In the genomic region with DNA sequence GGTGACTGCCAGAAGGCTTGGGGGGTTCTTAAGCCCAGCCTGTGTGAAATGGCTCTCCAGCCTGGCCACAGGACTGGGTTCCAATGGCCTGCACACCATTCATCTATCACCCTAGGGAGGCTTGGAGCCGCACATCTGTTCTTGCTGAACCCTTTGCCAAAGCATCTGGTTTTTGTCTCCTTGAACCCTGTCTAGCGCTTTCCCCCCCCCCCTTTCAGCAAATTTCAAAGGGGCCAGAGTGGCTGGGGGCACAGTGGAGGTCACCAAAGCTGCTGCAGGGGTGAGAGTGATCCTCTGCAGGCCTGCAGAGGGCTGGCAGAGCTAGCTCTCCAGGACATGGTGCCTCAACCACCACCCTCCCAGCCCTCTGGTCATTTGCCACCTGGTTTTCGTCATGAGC, we compare ENCODE assay signal across 14 mouse cellular contexts. TPM values are rescaled to one million over a fixed set of nuclear protein-coding genes. Genes with fewer than 3 reads are reported as not detected.
DNase-seq lines count a peak whose midpoint lies in the region; ATAC-seq lines count a peak whose summit lies in the region.
"Had no signal": no experiment of that assay in that cellular context is flagged by ENCODE, and none has a peak within 500 bp of the region (broad histone marks: within the 10 kb centered on the region; RNA-seq: fewer than 3 reads in every experiment).

No protein-coding gene starts in this region.

- H3K27ac ChIP-seq in heart, embryonic 11.5 days (ENCODE audit: low read depth, low read length): peak overlapping the region; percentile 60
- H3K27ac ChIP-seq in forebrain, embryonic 11.5 days (ENCODE audit: low read depth, low read length): no peak overlapping the region
- H3K27ac ChIP-seq: neural tube, embryonic 12.5 days had no signal

- H3K36me3 ChIP-seq in heart, embryonic 11.5 days (ENCODE audit: control insufficient read depth, insufficient read depth, low read length): no peaks in the 10 kb centered on the region
- H3K36me3 ChIP-seq in forebrain, embryonic 11.5 days (ENCODE audit: control insufficient read depth, insufficient read depth, low read length): no peaks in the 10 kb centered on the region; the same call in 1 of the 2 replicates

- no peak overlapping the region for H3K4me2 ChIP-seq in heart, embryonic 11.5 days
- no peak overlapping the region for H3K4me2 ChIP-seq in forebrain, embryonic 11.5 days (ENCODE audit: low read depth, low read length, severe bottlenecking)
- H3K4me2 ChIP-seq: neural tube, embryonic 12.5 days had no signal

- 15% methylated on average over 3 of the region's 3 CpGs for WGBS in heart, embryonic 11.5 days (ENCODE audit: insufficient replicate concordance)
- 75% methylated on average over 3 of the region's 3 CpGs for WGBS in forebrain, embryonic 11.5 days

- H3K4me1 ChIP-seq in heart, embryonic 11.5 days (ENCODE audit: control insufficient read depth, insufficient read depth, low read length): peaks cover 22% of the 10 kb centered on the region
- no peaks in the 10 kb centered on the region for H3K4me1 ChIP-seq in forebrain, embryonic 11.5 days (replicated peaks; ENCODE audit: control insufficient read depth, insufficient read depth, low read length)

- no peaks in the 10 kb centered on the region for H3K27me3 ChIP-seq in heart, embryonic 11.5 days (ENCODE audit: control insufficient read depth, insufficient read depth, low read length)
- no peaks in the 10 kb centered on the region for H3K27me3 ChIP-seq in forebrain, embryonic 11.5 days (ENCODE audit: control insufficient read depth, insufficient read depth, low read length)
- H3K27me3 ChIP-seq: neural tube, embryonic 12.5 days had no signal

- peak; percentile 95 for DNase-seq in MN1 (ENCODE audit: low spot score)
- DNase-seq in embryo, embryonic 10 days (ENCODE audit: low spot score): peak; percentile 73
- DNase-seq in lung, adult 18-20 months: peak; percentile 10 to 33
- DNase-seq in thymus, adult 18-20 months: no peak
- no peak for DNase-seq in B cell, adult 2 months
- no peak for DNase-seq in forebrain, embryonic 11.5 days (ENCODE audit: low spot score)
- DNase-seq in ovary, adult 18-20 months (ENCODE audit: low spot score): no peak
- DNase-seq: adrenal gland, postnatal 14 days; cerebellum, adult 2 months; kidney, postnatal 10 days; thymus, postnatal 4 days had no signal

- H3K9me3 ChIP-seq in heart, embryonic 11.5 days (replicated peaks; ENCODE audit: control insufficient read depth, low read length): no peaks in the 10 kb centered on the region
- no peaks in the 10 kb centered on the region for H3K9me3 ChIP-seq in forebrain, embryonic 11.5 days (ENCODE audit: control insufficient read depth, low read length)
- H3K9me3 ChIP-seq: megakaryocyte, embryonic 14.5 days; neural tube, embryonic 12.5 days had no signal

- H3K4me3 ChIP-seq in heart, embryonic 11.5 days (ENCODE audit: low read depth, low read length): no peak overlapping the region
- no peak overlapping the region for H3K4me3 ChIP-seq in forebrain, embryonic 11.5 days (ENCODE audit: low read depth, low read length)
- H3K4me3 ChIP-seq: megakaryocyte, embryonic 14.5 days; neural tube, embryonic 12.5 days had no signal

- no peak overlapping the region for H3K9ac ChIP-seq in heart, embryonic 11.5 days (ENCODE audit: low read depth, low read length)
- no peak overlapping the region for H3K9ac ChIP-seq in forebrain, embryonic 11.5 days (ENCODE audit: low read length)
- H3K9ac ChIP-seq: neural tube, embryonic 12.5 days had no signal

- 0 out of 2 replicates have a peak, but pooled peaks have one; percentile 15 for ATAC-seq in heart, embryonic 11.5 days (replicated peaks; ENCODE audit: insufficient number of reproducible peaks, low FRiP score, low TSS enrichment)
- no peak for ATAC-seq in forebrain, embryonic 11.5 days (replicated peaks; ENCODE audit: low FRiP score)

RNA-seq across cellular contexts. Expression of a gene that starts 44.2 kb away (rescaled TPM):
- 30.4 and 31.1 TPM in 2 replicates for polyA plus RNA-seq in heart, embryonic 11.5 days (2014; fragmentation: Nextera tagmentation; extraction: Ambion mirVana)
- polyA plus RNA-seq in forebrain, embryonic 11.5 days (2014; fragmentation: Nextera tagmentation; extraction: Ambion mirVana): 51.8 and 59.5 TPM in 2 replicates

Comparison
In these comparisons a context has a peak if more than half of its experiments do, and no peak if none do; other contexts are left out.
1. DNase-seq: peak in MN1 (single experiment), embryo, embryonic 10 days (single experiment) and lung, adult 18-20 months (2 of 2); none in thymus, adult 18-20 months (0 of 2), B cell, adult 2 months (0 of 2), forebrain, embryonic 11.5 days (single experiment) and ovary, adult 18-20 months (single experiment).